Mouse (Mus musculus) spleen, adult 2 months (tissue): ENCODE measurements around the gene Dclre1a.

Source experiments
- CTCF ChIP-seq: fragments of 200-500 bp; IDR thresholded peaks from 2 replicates; pipeline ENCODE4 v1.5.1; 2011; ENCODE audit warnings: mild to moderate bottlenecking, inconsistent platforms; ENCODE audit not compliant: insufficient read depth, insufficient read length, insufficient replicate concordance; ENCODE audit errors: extremely low read depth
- POLR2A ChIP-seq: fragments of 200-500 bp; IDR thresholded peaks from 2 replicates; pipeline ENCODE4 v1.6.1; 2011; ENCODE audit warnings: low read depth, low read length, inconsistent platforms

GRCm38 (mm10) chr19:56544681-56545388, 3.2 kb downstream of the Dclre1a start:
- TF ChIP-seq POLR2A (no peak), CTCF (no peak)
